Mouse (Mus musculus) midbrain, postnatal 0 days (tissue): ENCODE measurements around the gene Cops9. TPM values are rescaled to one million over a fixed set of nuclear protein-coding genes. Genes with fewer than 3 reads are reported as not detected.
A peak's percentile ranks its signal among the peaks of the same experiment; 100 is the strongest.

ENCODE experiments used
- ATAC-seq: fragments of 200-750 bp; cut with Nextera tagmentation; 2 replicates; pipeline ENCODE4 v1.8.0; 2017; ENCODE audit warnings: moderate number of reproducible peaks, mild to moderate bottlenecking, moderate TSS enrichment, moderate library complexity; ENCODE audit not compliant: low FRiP score
- DNase-seq: peaks from one replicate; pipeline ENCODE4 v3.0.0-alpha.2; 2015; ENCODE audit warnings: low spot score
- H3K27ac ChIP-seq: fragments of 300-500 bp; sonication (generic); 2 replicates; pipeline ENCODE4 v1.5.1; 2014; ENCODE audit warnings: low read depth, mild to moderate bottlenecking, low read length, mixed read lengths
- H3K27me3 ChIP-seq: fragments of 300-500 bp; sonication (generic); 2 replicates; pipeline ENCODE4 v1.6.1; 2014; ENCODE audit warnings: low read length, control low read depth, mixed read lengths; ENCODE audit not compliant: insufficient read depth
- H3K36me3 ChIP-seq: fragments of 300-500 bp; sonication (generic); 2 replicates; pipeline ENCODE4 v1.6.1; 2014; ENCODE audit warnings: low read length, control low read depth, mixed read lengths; ENCODE audit not compliant: insufficient read depth
- H3K4me1 ChIP-seq: fragments of 300-500 bp; sonication (generic); 2 replicates; pipeline ENCODE4 v1.6.1; 2014; ENCODE audit warnings: mild to moderate bottlenecking, control low read depth, antibody characterized with exemption, low read length, mixed read lengths; ENCODE audit not compliant: insufficient read depth
- H3K4me2 ChIP-seq: fragments of 300-500 bp; sonication (generic); 2 replicates; pipeline ENCODE4 v1.6.1; 2014; ENCODE audit warnings: low read depth, mild to moderate bottlenecking, low read length, mixed read lengths; ENCODE audit not compliant: poor library complexity, severe bottlenecking
- H3K4me3 ChIP-seq: fragments of 300-500 bp; sonication (generic); 2 replicates; pipeline ENCODE4 v1.5.1; 2014; ENCODE audit warnings: low read depth, mild to moderate bottlenecking, low read length, moderate library complexity
- H3K9ac ChIP-seq: fragments of 300-500 bp; sonication (generic); replicated peaks from 2 replicates; pipeline ENCODE4 v1.6.1; 2014; ENCODE audit warnings: mild to moderate bottlenecking, low read length, moderate library complexity, mixed read lengths; ENCODE audit not compliant: poor library complexity, severe bottlenecking
- H3K9me3 ChIP-seq: fragments of 300-500 bp; sonication (generic); 2 replicates; pipeline ENCODE4 v1.6.1; 2016; ENCODE audit warnings: low read length, control low read depth
- CTCF ChIP-seq: IDR thresholded peaks from 2 replicates; pipeline ENCODE4 v1.5.1; 2016; ENCODE audit warnings: antibody characterized with exemption, mild to moderate bottlenecking
- WGBS: fragments of 180-500 bp; shearing (Covaris S2); extraction: QIAGEN DNeasy Blood & Tissue Kit; methylation state at CpG from one replicate; pipeline ENCODE4 v1.1.7; 2014; 5-methylcytosine and 5-hydroxymethylcytosine counted together
- polyA plus RNA-seq: library from polyadenylated mRNA; unstranded; fragments of >200 nt; fragmentation: Nextera tagmentation; extraction: Ambion mirVana; gene quantifications from 2 replicates; pipeline ENCODE4 v1.2.1, GENCODE M21; 2015
- total RNA-seq: library from RNA; depleted of rRNA; stranded (reverse); fragments of >200 nt; gene quantifications from 2 replicates; pipeline ENCODE4 v1.2.3, GENCODE M21; 2014; rRNA removed

Gene Cops9
- total and polyA plus RNA-seq, 2 experiments from 2014 or later = 297 to 598 TPM

- Histone ChIP-seq H3K36me3 (no peaks in the 10 kb centered on the region), H3K4me1 (no peaks in the 10 kb centered on the region), H3K9me3 (no peaks in the 10 kb centered on the region), H3K4me2 (no peak overlapping the region), H3K27me3 (no peaks in the 10 kb centered on the region), H3K9ac (no peak overlapping the region), H3K4me3 (no peak overlapping the region), H3K27ac (no peak overlapping the region)
- peak; percentile 96 for TF ChIP-seq CTCF
- ATAC-seq (0 out of 2 replicates have a peak, but pooled peaks have one; percentile 38), DNase-seq (peak; percentile 78)
- WGBS = 5% methylated on average over 5 of the region's 5 CpGs
Observed at GRCm38 (mm10) chr1:92611008-92611407, 30.8 kb downstream of the Cops9 start.

GRCm38 (mm10) chr1:92607711-92608110, 34.1 kb downstream of the Cops9 start:
- no peak overlapping the region for H3K4me2 ChIP-seq
- H3K9ac ChIP-seq = no peak overlapping the region
- H3K9me3 ChIP-seq = no peaks in the 10 kb centered on the region
- 81% methylated on average over 4 of the region's 4 CpGs for WGBS
- no peaks in the 10 kb centered on the region for H3K4me1 ChIP-seq
- no peak overlapping the region for H3K4me3 ChIP-seq
- H3K27ac ChIP-seq = no peak overlapping the region
- DNase-seq = no peak
- no peak for ATAC-seq
- H3K36me3 ChIP-seq = no peaks in the 10 kb centered on the region
- TF ChIP-seq CTCF = no peak
- H3K27me3 ChIP-seq = no peaks in the 10 kb centered on the region

DNA sequence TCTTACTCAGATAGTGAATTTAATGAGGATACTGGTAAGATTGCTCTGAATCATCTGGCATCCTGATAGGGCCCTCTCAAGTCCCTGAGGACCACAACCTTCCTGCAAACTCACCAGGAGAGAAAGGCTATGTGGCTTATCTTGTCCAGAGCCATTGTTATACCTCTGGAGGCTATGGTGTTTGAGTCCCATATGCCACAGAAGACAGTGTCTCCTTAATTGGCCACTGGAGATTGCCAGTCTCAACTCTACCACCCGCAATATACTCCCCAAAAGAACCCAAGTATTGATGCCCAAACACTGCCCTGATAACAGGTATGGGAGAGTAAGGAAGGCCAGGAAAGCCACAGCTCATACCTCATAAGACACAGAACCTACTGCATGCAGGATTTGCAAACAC, 36.3 kb downstream of the Cops9 start, which contains the start of gene Olfr1410:
TSS of gene Olfr1410 (plus strand) at position 301 of the 400 bp plus-strand sequence.
- Histone ChIP-seq H3K4me3 (no peak within 1 kb of the TSS), H3K9ac (no peak within 1 kb of the TSS), H3K27ac (no peak within 1 kb of the TSS), H3K9me3 (no peaks in the 10 kb centered on the region), H3K4me1 (no peaks in the 10 kb centered on the region), H3K4me2 (no peak within 1 kb of the TSS), H3K36me3 (no peaks in the 10 kb centered on the region), H3K27me3 (no peaks in the 10 kb centered on the region)
- TF ChIP-seq CTCF = no peak
- 95% methylated on average over 1 of the region's 1 CpGs for WGBS
- no peak for DNase-seq
- ATAC-seq = no peak

DNA sequence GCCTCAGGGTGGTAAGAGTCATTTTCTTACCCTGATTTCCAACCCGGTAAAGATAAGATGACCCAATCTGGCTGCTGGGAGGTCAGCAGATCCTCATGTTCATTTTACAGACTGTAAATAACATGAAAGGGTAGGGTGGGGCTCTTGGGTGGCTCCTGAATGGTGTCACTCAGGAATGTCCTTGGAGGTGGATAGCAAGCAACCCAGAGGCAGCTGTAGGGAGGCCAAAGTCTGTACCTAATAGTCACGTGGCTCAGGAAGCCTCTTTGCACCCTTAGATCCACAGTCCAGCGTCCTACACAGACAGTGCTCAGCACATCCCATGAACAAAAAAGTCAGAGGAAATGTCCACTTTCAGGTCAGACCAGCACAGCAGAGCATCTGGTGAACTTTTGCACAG, 45.8 kb downstream of the Cops9 start:
- no peak overlapping the region for H3K4me3 ChIP-seq
- ATAC-seq (no peak), DNase-seq (no peak)
- H3K4me1 ChIP-seq = no peaks in the 10 kb centered on the region
- H3K27ac ChIP-seq = no peak overlapping the region
- no peak overlapping the region for H3K4me2 ChIP-seq
- no peak for TF ChIP-seq CTCF
- H3K27me3 ChIP-seq = no peaks in the 10 kb centered on the region
- H3K9me3 ChIP-seq = no peaks in the 10 kb centered on the region
- no peak overlapping the region for H3K9ac ChIP-seq
- no peaks in the 10 kb centered on the region for H3K36me3 ChIP-seq
- WGBS = 87% methylated on average over 3 of the region's 3 CpGs

GRCm38 (mm10) chr1:92594111-92594510, 47.7 kb downstream of the Cops9 start, which contains the start of gene Olfr1411:
TSS of gene Olfr1411 (plus strand) at chr1:92594411.
- Histone ChIP-seq H3K4me1 (no peaks in the 10 kb centered on the region), H3K27ac (no peak within 1 kb of the TSS), H3K9ac (no peak within 1 kb of the TSS), H3K9me3 (no peaks in the 10 kb centered on the region), H3K27me3 (no peaks in the 10 kb centered on the region), H3K4me2 (no peak within 1 kb of the TSS), H3K4me3 (no peak within 1 kb of the TSS), H3K36me3 (no peaks in the 10 kb centered on the region)
- ATAC-seq (no peak), DNase-seq (no peak)
- TF ChIP-seq CTCF = no peak

Other genes with a start within 250 kb of the Cops9 start
- 168 and 219 TPM in 2 replicates for gene Ndufa10, start 168.1 kb downstream of the Cops9 start, total RNA-seq
- 329 and 363 TPM in 2 replicates for gene Ndufa10, start 168.1 kb downstream of the Cops9 start, polyA plus RNA-seq
- not detected in 2 replicates for gene Olfr1416, start 156.9 kb downstream of the Cops9 start, total RNA-seq
- gene Olfr1416, start 156.9 kb downstream of the Cops9 start, polyA plus RNA-seq = not detected in 2 replicates
- gene Olfr1415, start 145.9 kb downstream of the Cops9 start, total RNA-seq = not detected in 2 replicates
- gene Olfr1415, start 145.9 kb downstream of the Cops9 start, polyA plus RNA-seq = not detected in 2 replicates
- not detected in 2 replicates for gene Olfr1414, start 123.3 kb downstream of the Cops9 start, total RNA-seq
- gene Olfr1414, start 123.3 kb downstream of the Cops9 start, polyA plus RNA-seq = not detected in 2 replicates
- not detected in 2 replicates for gene Olfr1413, start 70.7 kb downstream of the Cops9 start, total RNA-seq
- not detected in 2 replicates for gene Olfr1413, start 70.7 kb downstream of the Cops9 start, polyA plus RNA-seq
- not detected in 2 replicates for gene Olfr1412, start 56.2 kb downstream of the Cops9 start, total RNA-seq
- gene Olfr1412, start 56.2 kb downstream of the Cops9 start, polyA plus RNA-seq = not detected in 2 replicates
- not detected in 2 replicates for gene Olfr1411, start 47.6 kb downstream of the Cops9 start, total RNA-seq
- not detected in 2 replicates for gene Olfr1411, start 47.6 kb downstream of the Cops9 start, polyA plus RNA-seq
- gene Olfr1410, start 36.2 kb downstream of the Cops9 start, total RNA-seq = not detected in 2 replicates
- gene Olfr1410, start 36.2 kb downstream of the Cops9 start, polyA plus RNA-seq = not detected in 2 replicates
- not detected in 2 replicates for gene Olfr12, start 24.2 kb downstream of the Cops9 start, total RNA-seq
- not detected in 2 replicates for gene Olfr12, start 24.2 kb downstream of the Cops9 start, polyA plus RNA-seq
- not detected in 2 replicates for gene Otos, start 6.9 kb upstream of the Cops9 start, total RNA-seq
- 0.69 and 0.96 TPM in 2 replicates for gene Otos, start 6.9 kb upstream of the Cops9 start, polyA plus RNA-seq
- 151 and 208 TPM in 2 replicates for gene Gpc1, start 189.7 kb upstream of the Cops9 start, total RNA-seq
- 51.8 and 53.3 TPM in 2 replicates for gene Gpc1, start 189.7 kb upstream of the Cops9 start, polyA plus RNA-seq